Mouse (Mus musculus) 416B (cell line): ENCODE data around the gene Magi2.

ENCODE experiments used
- DNase-seq: peaks from one replicate; pipeline ENCODE4 v3.0.0; 2011; ENCODE audit warnings: low read depth

The Magi2 gene

GRCm38 (mm10) chr5:19746865-19747514 lies 520.2 kb downstream of the Magi2 start:
- no peak for DNase-seq

GRCm38 (mm10) chr5:19747631-19748030 lies 520.8 kb downstream of the Magi2 start:
- no peak for DNase-seq

- no peak for DNase-seq
Observed at GRCm38 (mm10) chr5:19779224-19779623, 552.4 kb downstream of the Magi2 start.

DNA sequence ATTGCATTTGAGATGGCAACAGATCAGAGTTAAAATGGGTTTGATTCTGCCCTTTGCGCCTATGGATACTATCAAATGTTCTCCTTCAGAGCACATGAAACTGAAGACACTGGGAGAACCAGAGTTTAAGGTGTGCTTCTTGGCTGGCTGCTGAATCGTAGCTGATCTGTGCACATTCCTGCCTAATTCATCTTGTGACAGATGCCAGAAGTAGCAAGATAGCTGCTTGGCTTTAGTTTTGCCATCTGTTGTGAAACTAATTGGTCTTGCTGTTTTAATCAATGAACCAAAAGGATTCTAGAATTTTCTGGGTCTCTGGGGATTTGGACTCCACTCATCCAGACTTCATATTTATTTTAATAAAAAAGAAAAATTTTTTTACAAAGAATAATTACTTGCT lies 553.2 kb downstream of the Magi2 start:
- no peak for DNase-seq

- no peak for DNase-seq
Observed at GRCm38 (mm10) chr5:19785320-19785719, 558.5 kb downstream of the Magi2 start.

DNA sequence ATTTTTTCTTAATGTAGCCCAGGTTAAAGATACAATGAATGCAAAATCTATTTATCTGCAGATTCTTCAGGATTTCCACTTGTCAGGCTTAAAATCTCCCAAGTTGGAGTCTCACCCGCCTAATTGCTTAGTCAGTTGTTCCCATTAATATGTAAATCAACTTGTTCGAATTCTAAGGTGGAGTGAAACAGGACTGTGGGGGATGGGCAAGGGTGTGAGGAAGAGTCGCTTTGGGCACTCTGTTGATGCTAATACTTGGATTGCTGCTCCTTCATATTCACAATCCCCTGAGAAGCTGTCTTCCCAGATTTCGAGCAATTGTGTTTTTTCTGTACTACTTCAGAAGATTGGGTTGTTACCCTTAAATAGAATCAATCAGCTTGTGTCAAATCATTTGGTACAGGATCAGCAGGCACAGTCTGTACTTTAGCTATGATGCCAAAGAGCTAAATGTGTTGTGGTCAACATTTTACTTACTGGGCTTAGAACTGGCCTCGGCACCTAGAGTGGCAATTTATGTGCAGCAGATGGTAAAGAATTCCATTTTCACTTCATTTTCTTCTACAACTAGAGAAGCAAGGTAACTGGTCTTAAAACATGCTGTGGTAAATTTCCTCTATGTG lies 560.8 kb downstream of the Magi2 start:
- no peak for DNase-seq

- DNase-seq = no peak
Observed at GRCm38 (mm10) chr5:19803052-19803769, 576.4 kb downstream of the Magi2 start.

DNA sequence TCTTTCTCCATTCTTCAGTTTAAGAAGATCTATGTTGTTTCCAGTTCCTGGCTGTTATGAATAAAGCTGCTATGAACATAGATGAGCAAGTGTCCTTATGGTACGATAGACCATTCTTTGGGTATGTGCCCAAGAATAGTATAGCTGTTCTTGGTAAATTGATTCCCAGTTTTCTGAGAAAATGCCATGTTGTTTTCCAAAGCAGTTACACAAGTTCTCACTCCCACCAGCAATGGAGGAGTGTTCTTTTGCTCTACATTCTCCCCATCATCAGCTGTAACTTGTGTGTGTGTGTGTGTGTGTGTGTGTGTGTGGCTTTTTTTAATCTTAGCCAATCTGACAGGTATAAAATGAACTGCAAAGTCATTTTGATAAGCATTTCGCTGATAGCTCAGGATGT lies 595.7 kb downstream of the Magi2 start:
- DNase-seq = no peak

- DNase-seq = no peak
Observed at GRCm38 (mm10) chr5:19825943-19826342, 599.1 kb downstream of the Magi2 start.

GRCm38 (mm10) chr5:19829341-19829740 lies 602.5 kb downstream of the Magi2 start:
- no peak for DNase-seq

DNA sequence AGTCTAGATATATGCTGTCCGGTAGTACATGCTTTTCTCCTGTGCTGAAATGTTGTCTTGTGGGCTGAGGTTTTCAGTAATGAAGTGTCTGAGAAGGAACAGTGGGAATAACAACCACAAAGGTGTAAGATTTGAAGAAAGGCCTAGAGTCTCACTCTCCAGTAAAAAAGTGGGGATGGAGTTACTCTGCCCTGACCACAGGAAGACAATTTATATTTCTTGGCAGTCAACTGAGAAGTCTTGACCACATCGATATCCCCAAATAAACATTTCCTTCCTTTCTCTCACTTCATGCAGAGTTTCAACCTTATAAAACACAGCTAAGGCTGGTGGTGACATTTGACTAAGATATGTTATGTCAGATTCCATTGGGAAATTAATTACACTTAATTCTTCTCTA lies 636.0 kb downstream of the Magi2 start:
- DNase-seq = peak; percentile 70

- no peak for DNase-seq
Observed at GRCm38 (mm10) chr5:19870406-19870805, 643.6 kb downstream of the Magi2 start.

- DNase-seq = peak; percentile 19
Observed at GRCm38 (mm10) chr5:19891693-19892092, 664.9 kb downstream of the Magi2 start.

DNA sequence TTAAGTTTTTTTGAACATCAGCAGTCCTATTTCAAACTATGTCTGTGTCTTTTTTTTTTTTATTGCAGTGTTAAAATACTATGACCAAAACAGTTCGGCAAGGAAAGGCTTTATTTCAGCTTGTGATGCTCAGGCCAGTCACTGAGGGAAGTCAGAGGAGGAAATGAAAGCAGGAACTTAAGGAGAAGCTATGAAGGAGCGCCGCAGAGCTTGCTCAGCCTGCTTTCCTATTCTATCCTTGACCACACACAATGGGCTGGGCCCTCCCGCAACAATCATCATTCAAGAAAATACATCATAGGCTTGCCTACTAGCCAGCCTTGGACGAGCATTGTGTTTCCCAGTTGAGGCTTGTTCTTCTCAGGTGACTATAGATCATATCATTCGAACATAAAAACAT lies 669.1 kb downstream of the Magi2 start:
- DNase-seq = no peak

DNA sequence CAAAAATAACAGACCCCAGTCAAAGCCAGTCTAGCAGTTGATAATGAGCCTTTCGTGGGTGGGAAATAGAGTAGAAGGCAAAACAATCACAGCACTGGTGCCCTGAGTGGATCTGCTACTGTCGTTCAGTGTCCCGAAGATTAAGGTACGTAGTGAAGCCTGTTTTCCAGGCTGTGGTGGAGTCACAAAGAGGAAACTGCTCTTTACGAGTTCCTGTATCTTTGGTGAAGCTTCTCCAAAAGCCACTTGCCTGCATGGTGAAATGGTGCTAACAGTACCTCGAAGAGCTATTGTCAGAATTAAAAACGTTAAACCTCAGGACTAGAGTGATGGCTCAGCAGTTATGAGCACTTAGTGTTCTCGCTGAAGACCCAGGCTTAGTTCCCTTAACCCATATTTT lies 674.8 kb downstream of the Magi2 start:
- no peak for DNase-seq

DNA sequence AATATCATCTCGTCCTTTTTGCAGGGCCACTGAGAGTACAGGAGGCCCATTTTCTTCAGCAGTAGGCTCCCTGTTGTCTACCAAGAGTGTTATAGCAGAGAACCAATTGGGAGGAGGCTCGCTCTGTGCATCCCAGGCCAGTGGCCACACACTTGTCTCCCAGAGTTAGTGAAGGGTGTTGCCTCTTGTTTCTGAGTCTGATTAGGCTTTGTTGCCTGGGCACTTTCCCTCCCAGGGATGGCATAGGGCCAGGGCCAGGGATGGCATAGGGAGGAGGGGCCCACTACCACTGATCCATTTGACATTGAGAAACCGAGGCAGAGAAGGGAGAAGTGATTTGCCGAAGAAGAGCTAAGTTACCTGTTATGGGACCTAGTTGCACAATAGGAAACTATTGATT lies 679.8 kb downstream of the Magi2 start:
- no peak for DNase-seq

DNA sequence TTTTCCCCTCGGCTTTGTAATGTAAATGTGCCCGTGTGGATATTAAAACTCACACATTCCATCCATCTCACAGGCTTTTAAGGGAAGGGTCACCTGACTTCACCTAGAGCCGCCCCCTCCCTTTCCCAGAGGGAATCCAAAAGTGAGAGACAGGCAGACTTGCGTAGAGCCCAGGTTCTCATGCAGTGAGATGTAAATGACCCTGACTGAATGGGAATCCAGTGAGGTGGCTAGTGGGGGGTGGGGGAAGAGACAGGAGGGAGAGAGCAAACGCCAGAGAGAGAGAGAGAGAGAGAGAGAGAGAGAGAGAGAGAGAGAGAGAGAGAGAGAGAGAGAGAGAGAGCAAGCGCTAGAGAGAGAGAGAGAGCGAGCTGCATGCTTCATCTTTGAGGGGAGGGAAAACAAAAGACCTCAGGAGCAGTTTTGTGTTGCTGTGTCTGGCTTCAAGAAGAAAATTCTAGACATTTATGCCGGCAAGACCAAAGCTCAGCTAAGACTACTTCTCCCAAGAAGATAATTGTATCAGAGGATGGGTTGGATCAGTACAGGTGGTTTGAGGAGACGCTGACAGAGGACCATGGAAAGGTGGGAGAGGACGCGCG lies 680.6 kb downstream of the Magi2 start:
- no peak for DNase-seq

GRCm38 (mm10) chr5:19907983-19908705 lies 681.3 kb downstream of the Magi2 start:
- DNase-seq = no peak

DNA sequence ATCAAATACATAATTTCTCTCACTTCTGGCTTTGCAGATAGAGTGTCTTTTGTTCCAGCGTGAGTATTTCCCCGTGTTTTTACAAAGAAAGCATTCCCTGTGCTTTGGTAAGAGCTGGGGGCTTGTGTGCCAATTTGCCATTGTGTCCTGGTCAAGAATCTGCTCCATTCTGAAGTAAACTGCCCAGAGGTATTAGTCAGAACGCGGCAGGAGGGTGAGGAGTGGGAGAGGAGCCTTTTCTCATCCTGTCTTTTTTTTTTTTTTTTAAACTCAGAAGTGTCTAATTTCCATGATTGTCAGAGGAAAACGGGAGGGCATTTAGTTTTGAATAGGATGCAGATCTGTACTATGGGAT lies 681.8 kb downstream of the Magi2 start:
- no peak for DNase-seq

DNA sequence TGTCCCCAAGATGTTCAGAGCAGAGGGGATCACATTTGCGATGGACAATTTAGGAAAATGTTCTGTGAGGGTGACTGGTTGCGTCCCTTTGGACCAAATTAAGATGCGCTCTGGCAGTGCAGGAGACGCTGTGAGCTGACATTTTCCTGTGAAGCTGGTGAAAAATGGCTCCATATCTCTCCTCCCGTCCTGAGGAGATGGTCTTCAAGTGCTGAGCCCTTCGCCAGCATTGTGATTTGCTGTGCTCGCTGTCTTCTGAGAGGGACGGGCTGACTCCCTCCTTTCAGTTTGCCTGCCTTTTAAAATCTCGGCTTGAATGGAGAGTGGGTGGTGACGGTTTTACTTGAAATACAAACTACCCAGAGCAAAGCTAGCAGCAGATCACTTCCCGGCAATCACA lies 682.2 kb downstream of the Magi2 start:
- DNase-seq = no peak

DNA sequence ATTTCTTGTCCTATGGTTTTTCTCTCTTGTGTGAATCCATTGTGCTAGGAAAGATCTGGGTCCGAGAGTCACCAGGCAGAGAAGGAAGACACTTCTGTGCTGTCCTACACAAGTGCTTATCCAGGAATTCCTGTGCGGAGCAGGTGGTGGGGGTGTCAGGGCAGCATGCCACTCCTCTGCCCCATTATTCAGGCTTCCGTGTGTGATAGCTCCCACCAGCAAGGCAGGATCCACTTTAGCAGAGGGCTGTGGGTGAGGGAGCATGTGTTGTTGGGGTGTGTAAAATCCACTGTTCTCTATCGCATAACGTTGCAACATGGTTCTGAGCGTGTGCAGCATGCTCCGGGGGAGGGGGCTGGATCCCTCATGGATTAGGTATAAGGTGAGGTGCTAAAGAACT lies 682.8 kb downstream of the Magi2 start:
- DNase-seq = no peak

- DNase-seq = peak; percentile 46
Observed at GRCm38 (mm10) chr5:19932102-19932501, 705.3 kb downstream of the Magi2 start.
